Mouse (Mus musculus): ENCODE data around the gene Carmil3. TPM values are rescaled to one million over a fixed set of nuclear protein-coding genes. Genes with fewer than 3 reads are reported as not detected.

Carmil3 gene
- polyA plus RNA-seq, 1 experiment from 2014 or later, result 3.7 TPM

DNA sequence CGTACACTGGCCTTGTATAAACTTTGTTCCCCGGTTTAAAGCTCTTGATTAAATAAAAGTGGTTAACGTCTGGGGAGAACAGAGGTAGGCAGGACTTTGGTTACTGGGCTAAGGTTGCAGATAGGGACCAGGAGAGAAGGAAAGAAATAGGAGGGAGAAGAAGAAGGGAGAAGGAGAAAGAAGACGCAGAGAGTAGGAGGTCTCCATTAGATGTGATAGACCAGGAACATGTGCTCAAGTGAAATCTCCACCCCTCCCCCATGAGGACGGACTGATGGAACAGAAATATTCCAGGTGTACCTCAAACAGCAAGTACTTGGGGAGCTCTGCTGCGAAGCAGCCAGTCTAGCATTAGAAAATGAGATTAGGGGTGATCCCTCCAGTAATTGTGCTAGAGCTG is 20.6 kb upstream of the Carmil3 start:
- Histone ChIP-seq H3K9ac (replicated peaks) (no peak overlapping the region), H3K9me3 (no peaks in the 10 kb centered on the region), H3K4me2 (no peak overlapping the region), H3K4me3 (replicated peaks) (no peak overlapping the region), H3K4me1 (replicated peaks) (peaks cover 4% of the 10 kb centered on the region; the same call in 1 of the 2 replicates), H3K27me3 (0 out of 2 replicates have a peak, but pooled peaks cover 8% of the 10 kb centered on the region), H3K36me3 (no peaks in the 10 kb centered on the region), H3K27ac (no peak overlapping the region)
- 82% methylated on average over 6 of the region's 6 CpGs for WGBS
- no peak for ATAC-seq (ENCODE audit: insufficient number of reproducible peaks, insufficient read depth, low FRiP score, low TSS enrichment, low read depth)

DNA sequence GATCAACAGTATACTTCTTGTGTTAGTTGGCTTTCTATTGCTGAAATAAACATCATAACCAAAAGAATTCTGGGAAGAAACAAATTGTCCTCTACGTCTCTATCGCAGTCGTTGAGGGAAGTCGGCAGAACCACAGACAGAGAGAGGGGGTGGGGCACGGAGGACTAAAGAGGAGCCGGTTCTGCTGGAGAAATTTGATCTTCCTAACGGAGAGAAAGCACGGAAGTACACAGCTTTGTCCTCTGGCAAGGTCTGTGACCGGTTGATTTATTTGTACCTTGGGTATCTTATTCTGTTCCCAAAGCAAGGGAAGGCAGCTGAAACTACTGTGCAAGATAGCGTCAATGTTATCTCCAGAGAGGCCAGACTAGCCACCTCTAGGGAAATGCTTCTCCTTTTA is 19.6 kb upstream of the Carmil3 start:
- Histone ChIP-seq H3K27me3 (0 out of 2 replicates have a peak, but pooled peaks cover 8% of the 10 kb centered on the region), H3K4me2 (no peak overlapping the region), H3K27ac (no peak overlapping the region), H3K4me1 (replicated peaks) (peaks cover 4% of the 10 kb centered on the region; the same call in 1 of the 2 replicates), H3K36me3 (no peaks in the 10 kb centered on the region), H3K9ac (replicated peaks) (no peak overlapping the region), H3K9me3 (no peaks in the 10 kb centered on the region), H3K4me3 (replicated peaks) (no peak overlapping the region)
- WGBS, result 9% methylated on average over 10 of the region's 10 CpGs
- no peak for ATAC-seq (ENCODE audit: insufficient number of reproducible peaks, insufficient read depth, low FRiP score, low TSS enrichment, low read depth)

DNA sequence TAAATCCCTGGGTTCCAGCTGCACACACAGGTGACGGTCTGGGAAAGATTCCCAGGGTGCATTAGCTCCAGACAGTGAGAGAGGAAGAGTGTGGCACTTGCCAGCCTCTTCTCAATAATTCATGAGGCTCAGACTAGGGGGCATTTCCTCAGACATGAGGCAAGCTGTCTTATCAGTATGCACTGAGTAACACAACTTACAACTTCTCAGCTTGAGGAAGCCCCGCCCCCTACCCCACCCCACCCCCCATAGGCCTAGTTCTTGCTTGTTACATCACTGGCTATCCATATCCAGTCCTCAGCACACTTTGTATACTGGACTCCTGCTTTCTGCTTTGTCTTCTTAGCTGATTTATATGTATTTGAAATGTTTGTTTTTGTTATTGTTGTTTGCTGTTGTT is 14.8 kb upstream of the Carmil3 start:
- WGBS, result 67% methylated on average over 2 of the region's 2 CpGs
- H3K4me3 ChIP-seq (replicated peaks), result no peak overlapping the region
- H3K36me3 ChIP-seq, result no peaks in the 10 kb centered on the region
- peaks cover 12% of the 10 kb centered on the region for H3K4me1 ChIP-seq (replicated peaks)
- ATAC-seq (ENCODE audit: insufficient number of reproducible peaks, insufficient read depth, low FRiP score, low TSS enrichment, low read depth), result no peak
- H3K9me3 ChIP-seq, result no peaks in the 10 kb centered on the region
- H3K9ac ChIP-seq (replicated peaks), result no peak overlapping the region
- no peaks in the 10 kb centered on the region for H3K27me3 ChIP-seq
- H3K27ac ChIP-seq, result no peak overlapping the region
- no peak overlapping the region for H3K4me2 ChIP-seq

DNA sequence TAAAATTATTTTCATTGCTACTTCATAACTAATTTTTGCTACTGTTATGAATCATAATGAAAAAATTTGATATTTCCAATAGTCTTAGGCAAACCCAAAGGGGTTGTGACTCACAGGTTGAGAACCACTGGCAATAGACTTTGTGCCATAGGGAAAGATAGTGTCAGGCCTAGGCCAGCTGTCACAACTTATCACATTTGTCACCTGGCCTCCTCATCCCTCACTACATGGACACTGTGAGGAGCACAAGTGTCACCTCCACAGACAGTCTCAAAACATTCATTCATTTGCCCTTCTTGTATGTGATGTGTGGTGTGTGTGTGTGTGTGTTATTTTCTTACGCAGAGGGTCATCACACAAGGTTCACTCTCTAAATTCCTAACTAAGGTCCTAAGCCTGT is 13.0 kb upstream of the Carmil3 start:
- Histone ChIP-seq H3K4me2 (no peak overlapping the region), H3K36me3 (no peaks in the 10 kb centered on the region), H3K9me3 (no peaks in the 10 kb centered on the region), H3K4me3 (replicated peaks) (no peak overlapping the region), H3K4me1 (replicated peaks) (peaks cover 9% of the 10 kb centered on the region; the same call in 1 of the 2 replicates), H3K27me3 (no peaks in the 10 kb centered on the region), H3K9ac (replicated peaks) (no peak overlapping the region), H3K27ac (no peak overlapping the region)
- 100% methylated on average over 1 of the region's 1 CpGs for WGBS
- ATAC-seq (ENCODE audit: insufficient number of reproducible peaks, insufficient read depth, low FRiP score, low TSS enrichment, low read depth), result no peak

DNA sequence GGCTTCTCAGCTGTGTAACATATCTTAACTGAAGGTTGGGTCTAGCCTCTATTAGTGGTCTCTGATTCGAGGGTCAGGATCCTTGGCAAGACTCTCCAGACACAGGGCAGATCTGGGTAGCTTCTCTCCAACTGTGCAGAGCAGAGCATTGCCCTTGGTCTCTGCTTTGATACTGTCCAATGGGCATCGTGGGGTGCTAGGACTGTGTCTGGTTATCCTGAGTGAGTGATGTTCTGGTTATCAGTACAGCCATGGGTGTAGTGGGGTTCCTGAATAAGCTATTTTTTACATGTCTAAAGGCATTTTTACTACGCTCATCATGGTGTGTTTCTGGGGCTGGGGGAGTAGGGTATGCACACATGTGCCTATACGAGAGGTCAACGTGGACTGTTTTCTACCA is 12.6 kb upstream of the Carmil3 start:
- no peak overlapping the region for H3K27ac ChIP-seq
- H3K4me3 ChIP-seq (replicated peaks), result peak overlapping the region; percentile 62; the same call in 1 of the 2 replicates
- 91% methylated on average over 5 of the region's 5 CpGs for WGBS
- H3K27me3 ChIP-seq, result no peaks in the 10 kb centered on the region
- no peaks in the 10 kb centered on the region for H3K9me3 ChIP-seq
- H3K9ac ChIP-seq (replicated peaks), result no peak overlapping the region
- H3K4me2 ChIP-seq, result peak overlapping the region; percentile 59
- H3K4me1 ChIP-seq (replicated peaks), result peaks cover 9% of the 10 kb centered on the region; the same call in 1 of the 2 replicates
- H3K36me3 ChIP-seq, result no peaks in the 10 kb centered on the region
- ATAC-seq (ENCODE audit: insufficient number of reproducible peaks, insufficient read depth, low FRiP score, low TSS enrichment, low read depth), result no peak

DNA sequence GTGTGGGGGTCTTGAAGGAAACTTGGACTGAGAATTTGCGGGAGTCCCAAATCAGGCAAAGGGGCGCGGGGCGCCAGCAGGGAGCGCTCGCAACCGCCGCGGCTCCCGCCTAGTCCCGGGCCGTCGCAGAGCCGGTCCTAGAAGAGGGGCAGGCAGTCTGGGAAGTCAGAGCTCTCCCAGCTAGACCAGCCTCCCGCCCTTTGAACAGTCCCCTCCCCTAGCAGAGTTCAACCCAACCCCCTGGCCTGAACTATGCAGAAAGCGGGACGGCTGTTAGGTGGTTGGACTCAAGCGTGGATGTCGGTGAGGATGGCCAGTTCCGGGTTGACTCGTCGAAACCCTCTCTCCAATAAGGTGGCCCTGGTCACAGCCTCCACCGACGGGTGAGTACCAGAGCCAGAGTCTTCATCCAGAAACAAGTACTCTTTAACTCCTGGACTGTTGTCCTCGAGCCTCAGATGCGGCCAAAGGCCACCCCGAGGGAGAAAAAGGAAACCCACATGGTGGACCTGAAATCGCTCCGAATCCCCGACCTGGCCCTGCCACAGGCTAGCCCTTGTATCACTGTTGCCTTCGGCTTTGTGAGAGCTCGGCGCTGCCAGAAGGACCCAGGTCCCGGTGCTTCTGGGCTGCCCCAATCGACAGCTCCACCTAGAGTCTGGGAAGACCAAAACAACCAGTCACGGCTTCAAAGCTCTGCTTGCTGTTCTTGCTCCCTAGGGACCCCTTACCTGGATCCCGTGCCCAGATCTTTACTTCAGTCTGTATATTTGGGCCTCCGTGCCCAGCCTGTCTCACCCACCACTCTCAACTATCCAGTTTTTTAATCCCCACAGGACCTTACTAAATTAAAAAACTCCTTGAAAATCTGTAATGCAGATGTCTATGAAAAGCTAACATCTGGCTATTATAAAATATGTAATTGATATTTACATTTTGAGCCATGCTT is 11.5 kb upstream of the Carmil3 start, which contains the start of gene Dhrs4:
TSS of gene Dhrs4 (plus strand) at position 108 of the 949 bp plus-strand sequence.
- Histone ChIP-seq H3K27me3 (no peaks in the 10 kb centered on the region), H3K4me2 (peak within 1 kb of the TSS; percentile 59), H3K9ac (replicated peaks) (peak within 1 kb of the TSS; percentile 73), H3K27ac (peak within 1 kb of the TSS; percentile 89), H3K9me3 (no peaks in the 10 kb centered on the region), H3K4me3 (replicated peaks) (peak within 1 kb of the TSS; percentile 62), H3K4me1 (replicated peaks) (peaks cover 9% of the 10 kb centered on the region; the same call in 1 of the 2 replicates), H3K36me3 (peaks cover 4% of the 10 kb centered on the region; the same call in 1 of the 2 replicates)
- peak; percentile 98 for ATAC-seq (ENCODE audit: insufficient number of reproducible peaks, insufficient read depth, low FRiP score, low TSS enrichment, low read depth)
- 1% methylated on average over 38 of the region's 38 CpGs for WGBS

DNA sequence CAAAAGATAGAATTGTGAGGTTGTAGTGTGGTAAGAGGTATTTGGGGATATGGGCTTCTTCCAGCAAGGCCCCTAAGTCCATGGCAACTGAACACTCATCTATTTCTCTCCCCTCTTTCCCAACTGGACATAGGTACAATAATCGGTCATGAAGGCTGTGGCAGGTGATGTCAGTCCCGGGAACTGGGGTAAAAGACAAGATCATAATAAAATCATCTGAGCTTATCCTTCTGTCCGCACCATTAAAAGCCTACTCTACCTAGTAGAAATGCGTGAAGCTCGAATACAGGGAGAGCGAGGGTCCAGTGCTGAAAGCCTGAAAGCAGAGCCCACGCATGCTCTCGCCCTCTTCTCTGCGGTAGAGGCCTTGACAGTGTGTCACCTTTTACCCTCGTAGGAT is 10.8 kb upstream of the Carmil3 start:
- ATAC-seq (ENCODE audit: insufficient number of reproducible peaks, insufficient read depth, low FRiP score, low TSS enrichment, low read depth), result no peak
- Histone ChIP-seq H3K36me3 (peaks cover 7% of the 10 kb centered on the region; the same call in 1 of the 2 replicates), H3K27me3 (no peaks in the 10 kb centered on the region), H3K9ac (replicated peaks) (no peak overlapping the region), H3K9me3 (no peaks in the 10 kb centered on the region), H3K4me1 (replicated peaks) (peaks cover 9% of the 10 kb centered on the region; the same call in 1 of the 2 replicates), H3K4me2 (peak overlapping the region; percentile 59; the same call in 1 of the 2 replicates), H3K4me3 (replicated peaks) (no peak overlapping the region; the same call in 1 of the 2 replicates), H3K27ac (no peak overlapping the region)
- WGBS, result 92% methylated on average over 10 of the region's 10 CpGs

DNA sequence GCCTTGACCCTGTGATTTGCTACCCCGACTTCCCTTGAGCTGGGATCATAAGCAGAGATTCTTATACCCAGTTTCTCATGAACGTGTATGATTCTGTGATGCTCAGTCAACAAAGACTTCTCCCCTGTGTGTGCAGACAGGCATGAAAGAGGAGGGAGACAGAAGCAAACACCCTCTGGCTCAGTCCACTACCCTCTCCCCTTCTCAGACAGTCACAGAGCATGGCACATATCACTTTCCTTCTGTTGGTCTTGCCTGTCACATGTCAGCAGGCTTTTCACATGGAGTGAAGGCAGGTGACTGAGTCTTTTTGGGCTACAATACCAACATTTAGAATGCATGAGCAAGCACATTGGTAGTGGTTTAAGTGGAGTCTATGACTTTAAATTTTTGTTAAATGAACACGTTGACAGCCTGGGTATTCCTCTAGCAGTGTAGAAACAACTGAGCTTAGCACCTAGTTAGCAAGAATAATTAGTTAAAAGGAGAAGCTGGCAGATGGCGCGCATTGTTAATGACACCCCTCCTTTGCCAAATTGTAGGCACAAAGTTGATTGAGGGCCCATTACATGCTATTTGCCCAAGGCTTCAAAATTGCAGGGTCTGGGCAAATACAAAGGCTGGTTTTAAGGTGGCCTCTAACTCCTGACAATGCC is 5.9 kb upstream of the Carmil3 start:
- Histone ChIP-seq H3K9me3 (no peaks in the 10 kb centered on the region), H3K4me3 (replicated peaks) (no peak overlapping the region), H3K9ac (replicated peaks) (no peak overlapping the region), H3K27me3 (no peaks in the 10 kb centered on the region), H3K4me2 (no peak overlapping the region), H3K4me1 (replicated peaks) (peaks cover 4% of the 10 kb centered on the region; the same call in 1 of the 2 replicates), H3K36me3 (peaks cover 41% of the 10 kb centered on the region), H3K27ac (no peak overlapping the region)
- WGBS, result 73% methylated on average over 5 of the region's 5 CpGs
- ATAC-seq (ENCODE audit: insufficient number of reproducible peaks, insufficient read depth, low FRiP score, low TSS enrichment, low read depth), result no peak

DNA sequence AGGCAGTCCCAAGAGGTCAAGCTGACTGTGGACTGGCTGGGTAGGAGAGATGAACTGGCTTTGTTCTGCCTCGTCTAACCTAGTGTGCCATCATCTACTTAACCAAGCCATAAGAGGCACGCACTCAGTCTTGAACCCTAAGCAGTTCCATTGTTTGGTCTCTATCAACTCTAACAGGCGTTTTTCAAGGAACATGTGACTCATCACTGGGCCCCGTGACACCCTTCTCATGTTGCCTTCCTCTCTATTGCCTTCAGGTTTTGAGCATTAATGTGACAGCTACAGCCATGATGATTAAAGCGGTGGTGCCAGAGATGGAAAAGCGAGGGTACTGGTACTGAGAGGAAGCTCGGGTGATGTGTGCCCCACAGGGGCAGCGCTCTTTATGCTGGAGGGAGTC is 3.6 kb upstream of the Carmil3 start:
- Histone ChIP-seq H3K27me3 (no peaks in the 10 kb centered on the region), H3K27ac (no peak overlapping the region), H3K4me2 (no peak overlapping the region), H3K4me3 (replicated peaks) (no peak overlapping the region), H3K36me3 (peaks cover 41% of the 10 kb centered on the region), H3K9ac (replicated peaks) (no peak overlapping the region), H3K9me3 (no peaks in the 10 kb centered on the region), H3K4me1 (replicated peaks) (peaks cover 5% of the 10 kb centered on the region)
- ATAC-seq (ENCODE audit: insufficient number of reproducible peaks, insufficient read depth, low FRiP score, low TSS enrichment, low read depth), result no peak
- WGBS, result 92% methylated on average over 8 of the region's 8 CpGs

DNA sequence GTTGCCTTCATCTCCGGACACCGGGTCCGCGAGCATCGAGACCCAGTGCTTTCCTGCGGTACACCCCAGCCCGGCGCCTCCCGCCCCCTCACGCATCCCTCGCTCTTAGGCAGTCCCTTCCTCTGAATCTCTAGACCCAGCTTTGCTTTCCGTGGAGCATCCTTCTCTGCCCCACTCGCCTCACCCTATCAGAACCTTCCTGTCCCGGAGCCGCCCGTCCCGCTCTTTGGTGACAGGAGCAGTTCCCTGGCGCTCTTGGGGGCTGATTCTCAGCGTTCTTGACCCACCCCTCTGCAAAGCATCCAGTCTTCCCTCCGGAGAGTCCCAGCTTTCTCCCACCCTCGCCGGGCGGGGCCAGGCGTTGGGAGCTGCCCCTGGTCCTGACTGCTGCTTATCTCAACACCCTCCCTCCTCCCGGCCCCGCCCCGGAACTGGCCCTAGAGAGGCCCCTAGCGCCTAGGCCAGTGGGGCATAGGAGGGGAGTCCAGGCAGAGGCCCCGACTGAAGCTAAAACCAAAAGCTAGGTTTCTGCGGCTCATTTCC is 911 bp downstream of the Carmil3 start:
- ATAC-seq (ENCODE audit: insufficient number of reproducible peaks, insufficient read depth, low FRiP score, low TSS enrichment, low read depth), result peak; percentile 40
- Histone ChIP-seq H3K9me3 (no peaks in the 10 kb centered on the region), H3K4me3 (replicated peaks) (peak overlapping the region; percentile 77), H3K36me3 (peaks cover 31% of the 10 kb centered on the region), H3K4me2 (peak overlapping the region; percentile 94), H3K27ac (peak overlapping the region; percentile 62), H3K27me3 (no peaks in the 10 kb centered on the region), H3K4me1 (replicated peaks) (peaks cover 10% of the 10 kb centered on the region), H3K9ac (replicated peaks) (peak overlapping the region; percentile 75)
- WGBS, result under 1% methylated on average over 26 of the region's 30 CpGs

DNA sequence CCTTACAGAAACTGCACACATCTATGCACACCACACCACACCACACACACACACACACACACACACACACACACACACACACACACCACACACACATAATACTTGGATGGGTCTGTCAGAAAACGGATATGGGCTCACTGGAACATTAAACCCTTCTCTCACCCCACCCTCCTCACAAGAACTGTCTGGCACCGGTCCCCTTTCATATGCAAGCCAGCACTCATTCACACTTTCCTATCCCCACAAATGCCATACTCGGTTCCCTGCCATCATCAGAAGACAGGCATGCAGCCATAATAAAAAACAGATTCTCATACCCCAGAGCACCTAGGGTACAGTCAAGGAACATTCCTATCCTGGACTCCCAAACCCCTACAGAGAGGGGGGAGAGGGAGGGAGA is 1.7 kb downstream of the Carmil3 start:
- no peaks in the 10 kb centered on the region for H3K27me3 ChIP-seq
- H3K4me3 ChIP-seq (replicated peaks), result peak overlapping the region; percentile 77; the same call in 1 of the 2 replicates
- peaks cover 10% of the 10 kb centered on the region for H3K4me1 ChIP-seq (replicated peaks)
- peak overlapping the region; percentile 75; the same call in 1 of the 2 replicates for H3K9ac ChIP-seq (replicated peaks)
- H3K4me2 ChIP-seq, result peak overlapping the region; percentile 94; the same call in 1 of the 2 replicates
- H3K9me3 ChIP-seq, result no peaks in the 10 kb centered on the region
- 0 out of 2 replicates have a peak, but pooled peaks have one; percentile 1 for ATAC-seq (ENCODE audit: insufficient number of reproducible peaks, insufficient read depth, low FRiP score, low TSS enrichment, low read depth)
- H3K36me3 ChIP-seq, result peaks cover 24% of the 10 kb centered on the region
- no peak overlapping the region for H3K27ac ChIP-seq
- 36% methylated on average over 3 of the region's 3 CpGs for WGBS
